Mouse (Mus musculus) urinary bladder, postnatal 4 days (tissue): ENCODE measurements around the gene Tprn.

Experiments used
- DNase-seq, 2 experiments: peaks; one replicate each; pipeline ENCODE4 v3.0.0; 2021 to 2022; ENCODE audit warnings: low spot score in 2 of 2

Tprn gene

GRCm38 (mm10) chr2:25265897-25266656 is 3.7 kb downstream of the Tprn start:
- DNase-seq = no peak

GRCm38 (mm10) chr2:25266720-25267119 is 4.3 kb downstream of the Tprn start:
- DNase-seq = no peak

GRCm38 (mm10) chr2:25267241-25267640 is 4.8 kb downstream of the Tprn start:
- no peak for DNase-seq

GRCm38 (mm10) chr2:25267746-25268309 is 5.4 kb downstream of the Tprn start:
- DNase-seq = no peak

- peak; percentile 95 to 98 for DNase-seq
Observed at GRCm38 (mm10) chr2:25271827-25272511, 9.6 kb downstream of the Tprn start, which contains the start of the genes Ssna1 and Anapc2. TSS of gene Ssna1 (minus strand) at chr2:25272438. TSS of gene Anapc2 (plus strand) at chr2:25272478.

- DNase-seq = no peak
Observed at GRCm38 (mm10) chr2:25272515-25272914, 10.1 kb downstream of the Tprn start.

- no peak for DNase-seq
Observed at GRCm38 (mm10) chr2:25273010-25273409, 10.6 kb downstream of the Tprn start.

- peak; percentile 66 to 86 for DNase-seq
Observed at GRCm38 (mm10) chr2:25278928-25279882, 16.8 kb downstream of the Tprn start.

- no peak for DNase-seq
Observed at GRCm38 (mm10) chr2:25285551-25285950, 23.1 kb downstream of the Tprn start.

- no peak for DNase-seq
Observed at GRCm38 (mm10) chr2:25286314-25286713, 23.9 kb downstream of the Tprn start.

GRCm38 (mm10) chr2:25286837-25287636 is 24.6 kb downstream of the Tprn start:
- DNase-seq = no peak

- no peak for DNase-seq
Observed at GRCm38 (mm10) chr2:25287927-25288649, 25.7 kb downstream of the Tprn start, which contains the start of gene Tmem210. TSS of gene Tmem210 (plus strand) at chr2:25288145.

- no peak for DNase-seq
Observed at GRCm38 (mm10) chr2:25288734-25289345, 26.4 kb downstream of the Tprn start.

GRCm38 (mm10) chr2:25289651-25290050 is 27.2 kb downstream of the Tprn start, which contains the start of gene Lrrc26:
TSS of gene Lrrc26 (plus strand) at chr2:25289915.
- DNase-seq = no peak

GRCm38 (mm10) chr2:25290101-25290815 is 27.8 kb downstream of the Tprn start:
- no peak for DNase-seq

GRCm38 (mm10) chr2:25290816-25291130 is 28.4 kb downstream of the Tprn start:
- DNase-seq = no peak

- no peak for DNase-seq
Observed at GRCm38 (mm10) chr2:25291184-25292053, 29.0 kb downstream of the Tprn start.

- no peak for DNase-seq
Observed at GRCm38 (mm10) chr2:25292054-25292544, 29.7 kb downstream of the Tprn start.
